In the genomic region with DNA sequence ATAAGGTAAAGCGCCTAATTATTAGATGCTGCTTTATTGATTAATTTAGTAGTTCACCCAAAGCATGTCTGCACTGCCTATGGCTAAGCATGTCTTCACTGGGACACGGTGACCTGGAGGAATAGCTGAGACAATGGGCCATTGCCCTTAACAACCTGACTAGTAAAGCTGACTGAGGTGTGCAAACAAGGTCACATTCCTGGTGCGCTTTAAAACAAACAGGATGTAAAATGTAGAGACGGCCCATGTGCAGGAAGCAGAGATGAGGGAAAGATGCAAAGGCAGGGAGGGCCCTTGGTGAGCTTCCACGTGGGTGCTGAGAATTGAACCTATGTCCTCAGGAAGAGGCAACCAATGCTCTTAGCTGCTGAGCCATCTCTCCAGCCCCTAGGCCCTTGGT, we compare ENCODE assay signal across 20 mouse cellular contexts. TPM values are rescaled to one million over a fixed set of nuclear protein-coding genes. Genes with fewer than 3 reads are reported as not detected.
DNase-seq lines count a peak whose midpoint lies in the region; TF ChIP-seq lines count a peak whose summit lies in the region.
"Had no signal": no experiment of that assay in that cellular context is flagged by ENCODE, and none has a peak within 500 bp of the region (broad histone marks: within the 10 kb centered on the region; RNA-seq: fewer than 3 reads in every experiment).

No protein-coding gene starts in this region.

- TF ChIP-seq POLR2A in MEL (IDR thresholded peaks at IDR 0.05; ENCODE audit: control insufficient read depth in 1 of 2, insufficient read depth in 1 of 2, low read depth in 1 of 2, low read length in 2 of 2, poor library complexity in 1 of 2): no peak

- H3K36me3 ChIP-seq in MEL (ENCODE audit: control insufficient read depth in 1 of 2, insufficient read depth in 2 of 2, low read length in 2 of 2): peaks cover 0 to 36% of the 10 kb centered on the region in 2 experiments; a peak in 2 of 4 replicates
- H3K36me3 ChIP-seq: embryonic facial prominence, embryonic 10.5 days; embryonic facial prominence, embryonic 12.5 days; forebrain, embryonic 10.5 days; G1E had no signal

- peak overlapping the region; percentile 96 for H3K27ac ChIP-seq in MEL (ENCODE audit: control insufficient read depth, low read depth, low read length)
- H3K27ac ChIP-seq: embryonic facial prominence, embryonic 10.5 days; embryonic facial prominence, embryonic 12.5 days; forebrain, embryonic 10.5 days; forebrain, embryonic 13.5 days had no signal

- H3K4me3 ChIP-seq in MEL (ENCODE audit: control insufficient read depth in 1 of 2, insufficient read depth in 1 of 2, low read depth in 2 of 2, low read length in 2 of 2): no peak overlapping the region
- H3K4me3 ChIP-seq: embryonic facial prominence, embryonic 10.5 days; embryonic facial prominence, embryonic 12.5 days; forebrain, embryonic 10.5 days; forebrain, embryonic 13.5 days had no signal

- H3K9ac ChIP-seq in MEL (ENCODE audit: control insufficient read depth, low read depth, low read length, poor library complexity, severe bottlenecking): no peak overlapping the region
- H3K9ac ChIP-seq: embryonic facial prominence, embryonic 12.5 days; forebrain, embryonic 13.5 days had no signal

- DNase-seq in ES-CJ7 (ENCODE audit: low read depth, low spot score) (peak; percentile 70), MEL (ENCODE audit: low read depth, low spot score) (peak; percentile 21), ZHBTc4 (ENCODE audit: low read depth, low spot score) (peak; percentile 75), MN1 (ENCODE audit: low spot score) (no peak)
- DNase-seq in adrenal gland, postnatal 10 days: no peak
- DNase-seq in embryo, embryonic 10.5 days (ENCODE audit: low spot score): no peak
- DNase-seq: adrenal gland, adult 8-10 months; adrenal gland, postnatal 25 days; cerebellum, adult 11 months; cerebellum, adult 18-20 months; cerebellum, adult 8-10 months; cerebellum, adult 9-11 months; cerebellum, postnatal 14 days; cerebellum, postnatal 36 days had no signal

- H3K9me3 ChIP-seq in MEL (replicated peaks; ENCODE audit: insufficient read depth, low read length): no peaks in the 10 kb centered on the region
- H3K9me3 ChIP-seq: embryonic facial prominence, embryonic 10.5 days; embryonic facial prominence, embryonic 12.5 days; forebrain, embryonic 10.5 days; forebrain, embryonic 13.5 days had no signal

- peaks cover 7 to 30% of the 10 kb centered on the region in 2 experiments for H3K4me1 ChIP-seq in MEL (ENCODE audit: control insufficient read depth in 1 of 2, insufficient read depth in 2 of 2, low read length in 2 of 2)
- H3K4me1 ChIP-seq: embryonic facial prominence, embryonic 10.5 days; embryonic facial prominence, embryonic 12.5 days had no signal

- TF ChIP-seq CTCF in MEL (IDR thresholded peaks at IDR 0.05 in 2 of 3, conservative IDR thresholded peaks at IDR 0.05 in 1 of 3; ENCODE audit: control insufficient read depth in 1 of 3, insufficient read depth in 1 of 3, low read depth in 2 of 3, low read length in 3 of 3, poor library complexity in 1 of 3, severe bottlenecking in 1 of 3): no peak

- TF ChIP-seq EP300 in MEL (IDR thresholded peaks at IDR 0.05; ENCODE audit: low read depth in 1 of 2, low read length in 2 of 2): no peak

- TF ChIP-seq RAD21 in MEL (IDR thresholded peaks at IDR 0.05; ENCODE audit: low read depth, low read length): no peak

- H3K27me3 ChIP-seq in MEL (ENCODE audit: control insufficient read depth in 1 of 2, insufficient read depth in 2 of 2, low read length in 2 of 2): no peaks in the 10 kb centered on the region
- H3K27me3 ChIP-seq: embryonic facial prominence, embryonic 12.5 days; forebrain, embryonic 13.5 days had no signal

- no peaks in the 10 kb centered on the region for H3K79me2 ChIP-seq in MEL (ENCODE audit: control insufficient read depth, insufficient read depth, low read length, poor library complexity)

TF ChIP-seq in MEL, 35 proteins besides CTCF, POLR2A, EP300 and RAD21:
- TF ChIP-seq MAFK (IDR thresholded peaks at IDR 0.05; ENCODE audit: borderline replicate concordance, low read depth, low read length): no peak
- TF ChIP-seq E2F4 (IDR thresholded peaks at IDR 0.05; ENCODE audit: borderline replicate concordance, low read depth, low read length): no peak
- no peak for TF ChIP-seq KAT2A (conservative IDR thresholded peaks at IDR 0.05; ENCODE audit: low read depth, low read length)
- 0 out of 2 replicates have a peak, but pooled peaks have one; percentile 30 for TF ChIP-seq MYC (IDR thresholded peaks at IDR 0.05; ENCODE audit: low read depth, low read length)

RNA-seq across cellular contexts. Expression of gene Chn1, which starts 23.6 kb away (rescaled TPM):
- 5.0 and 9.0 TPM in 2 replicates for total RNA-seq in MEL (2012; rRNA removed)
- 10 to 100 TPM in 1 of 2 experiments, not detected in 1; 14.1 TPM for polyA plus RNA-seq in MEL (2012; ENCODE audit: insufficient read depth in 1 of 2, insufficient read length in 2 of 2, low read depth in 1 of 2, low replicate concordance in 2 of 2, missing spikeins in 1 of 2)
- 10 to 100 TPM; 21.0 to 26.3 TPM for total RNA-seq in adrenal gland, postnatal 10 days (2021)
- polyA plus RNA-seq: activated CD4-positive, CD25-positive, alpha-beta regulatory T cell, adult 4 months had no signal

Comparison
In these comparisons a context has a peak if more than half of its experiments do, and no peak if none do; other contexts are left out.
1. DNase-seq: peak in ES-CJ7 (single experiment), MEL (single experiment) and ZHBTc4 (single experiment); none in MN1 (single experiment), adrenal gland, postnatal 10 days (single experiment) and embryo, embryonic 10.5 days (single experiment).